In the genomic region with DNA sequence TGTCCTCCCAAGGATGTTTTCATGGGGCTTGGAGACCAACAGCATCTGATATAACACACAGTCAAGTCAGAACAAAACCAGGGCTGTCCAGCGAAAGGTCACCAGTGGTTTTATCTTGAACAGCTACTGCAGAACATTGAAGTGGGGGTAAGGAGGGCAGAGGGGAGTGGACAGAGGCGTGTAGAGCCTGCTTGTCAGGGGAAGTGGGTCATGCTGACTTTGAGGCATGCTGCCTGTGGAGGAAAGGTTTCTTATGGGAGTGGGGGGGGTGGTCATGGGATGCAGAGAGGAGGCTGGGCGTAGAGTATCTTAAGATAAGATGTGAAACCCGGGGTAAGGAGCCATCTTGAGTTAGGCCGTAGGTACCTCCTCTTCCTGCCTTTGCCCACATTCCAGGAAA, we compare ENCODE assay signal across 16 mouse cellular contexts. TPM values are rescaled to one million over a fixed set of nuclear protein-coding genes. Genes with fewer than 3 reads are reported as not detected.
DNase-seq lines count a peak whose midpoint lies in the region; ATAC-seq and TF ChIP-seq lines count a peak whose summit lies in the region.
"Had no signal": no experiment of that assay in that cellular context is flagged by ENCODE, and none has a peak within 500 bp of the region (broad histone marks: within the 10 kb centered on the region; RNA-seq: fewer than 3 reads in every experiment).

No protein-coding gene starts in this region.

- H3K4me3 ChIP-seq in spleen, adult 2 months (ENCODE audit: extremely low read depth, insufficient read depth, insufficient read length) = no peak overlapping the region
- H3K4me3 ChIP-seq in forebrain, embryonic 14.5 days (ENCODE audit: low read depth, low read length) = no peak overlapping the region
- H3K4me3 ChIP-seq: heart, embryonic 10.5 days; left cerebral cortex, adult 2 months; limb, embryonic 13.5 days; midbrain, embryonic 12.5 days had no signal

- no peaks in the 10 kb centered on the region for H3K36me3 ChIP-seq in spleen, adult 2 months (ENCODE audit: control insufficient read depth, insufficient read depth, low read length)
- no peaks in the 10 kb centered on the region for H3K36me3 ChIP-seq in forebrain, embryonic 14.5 days (ENCODE audit: control insufficient read depth, insufficient read depth, low read length)
- H3K36me3 ChIP-seq: heart, embryonic 10.5 days; limb, embryonic 13.5 days; midbrain, embryonic 12.5 days had no signal

- no peaks in the 10 kb centered on the region for H3K27me3 ChIP-seq in spleen, adult 2 months (ENCODE audit: control insufficient read depth, insufficient read depth, low read length)
- H3K27me3 ChIP-seq in forebrain, embryonic 14.5 days (replicated peaks; ENCODE audit: control insufficient read depth, insufficient read depth, low read length) = no peaks in the 10 kb centered on the region
- H3K27me3 ChIP-seq: limb, embryonic 13.5 days; midbrain, embryonic 12.5 days had no signal

- ATAC-seq in forebrain, embryonic 14.5 days = no peak
- ATAC-seq: inflammation-experienced regulatory T-cells, adult 6 months had no signal

- H3K4me2 ChIP-seq in forebrain, embryonic 14.5 days (ENCODE audit: low read length) = no peak overlapping the region
- H3K4me2 ChIP-seq: limb, embryonic 13.5 days; midbrain, embryonic 12.5 days had no signal

- H3K4me1 ChIP-seq in spleen, adult 2 months (ENCODE audit: control insufficient read depth, insufficient read depth, insufficient read length) = no peaks in the 10 kb centered on the region; the same call in 1 of the 2 replicates
- H3K4me1 ChIP-seq in forebrain, embryonic 14.5 days (ENCODE audit: control insufficient read depth, insufficient read depth, low read length) = no peaks in the 10 kb centered on the region
- H3K4me1 ChIP-seq: midbrain, embryonic 12.5 days had no signal

- no peak for TF ChIP-seq POLR2A in spleen, adult 2 months (IDR thresholded peaks at IDR 0.05; ENCODE audit: low read depth, low read length)

- no peak overlapping the region for H3K9ac ChIP-seq in forebrain, embryonic 14.5 days (ENCODE audit: low read length)
- H3K9ac ChIP-seq: limb, embryonic 13.5 days; midbrain, embryonic 12.5 days had no signal

- no peaks in the 10 kb centered on the region for H3K9me3 ChIP-seq in forebrain, embryonic 14.5 days (replicated peaks; ENCODE audit: control insufficient read depth, low read length)
- H3K9me3 ChIP-seq: heart, embryonic 10.5 days; limb, embryonic 13.5 days; midbrain, embryonic 12.5 days had no signal

- peak; percentile 33 for DNase-seq in kidney, adult 11 months
- no peak for DNase-seq in kidney, postnatal 10 days
- no peak for DNase-seq in spleen, adult 2 months (ENCODE audit: low read depth in 1 of 2, low spot score in 2 of 2)
- DNase-seq in spleen, adult 12 weeks (ENCODE audit: low spot score) = no peak
- DNase-seq in lung, postnatal 14 days = peak; percentile 21
- no peak for DNase-seq in heart, postnatal 4 days
- DNase-seq in adipocyte (ENCODE audit: low spot score) = no peak
- DNase-seq in forebrain, embryonic 14.5 days (ENCODE audit: low spot score) = no peak
- DNase-seq: cerebellum, adult 2 months; gastrocnemius, postnatal 25 days; spleen, adult 18-20 months had no signal

- H3K27ac ChIP-seq in spleen, adult 2 months (ENCODE audit: insufficient read depth, low read length) = peak overlapping the region; percentile 9; the same call in 1 of the 2 replicates
- H3K27ac ChIP-seq in forebrain, embryonic 14.5 days (ENCODE audit: low read depth, low read length) = no peak overlapping the region
- H3K27ac ChIP-seq: heart, embryonic 10.5 days; left cerebral cortex, adult 2 months; limb, embryonic 13.5 days; midbrain, embryonic 12.5 days had no signal

- 73% methylated on average over 5 of the region's 5 CpGs for WGBS in spleen, adult 2 months
- WGBS in forebrain, embryonic 14.5 days = 91% methylated on average over 5 of the region's 5 CpGs

- no peak for TF ChIP-seq CTCF in spleen, adult 2 months (IDR thresholded peaks at IDR 0.05; ENCODE audit: extremely low read depth, insufficient read depth, insufficient read length, insufficient replicate concordance)

RNA-seq across cellular contexts. Expression of gene Dock8, which starts 37.5 kb away (rescaled TPM):
- polyA plus RNA-seq in spleen, adult 2 months (2012; rRNA removed) = 36.6 and 47.5 TPM in 2 replicates
- 10 to 100 TPM; 11.4 to 13.9 TPM for total RNA-seq in heart, postnatal 4 days (2021)
- polyA plus RNA-seq in forebrain, embryonic 14.5 days (2014; fragmentation: Nextera tagmentation; extraction: Ambion mirVana) = 0.55 and 1.5 TPM in 2 replicates

Comparison
In these comparisons a context has a peak if more than half of its experiments do, and no peak if none do; other contexts are left out.
1. DNase-seq: peak in kidney, adult 11 months (single experiment) and lung, postnatal 14 days (single experiment); none in kidney, postnatal 10 days (single experiment), spleen, adult 2 months (0 of 2), spleen, adult 12 weeks (single experiment), heart, postnatal 4 days (single experiment), adipocyte (single experiment) and forebrain, embryonic 14.5 days (single experiment).
2. RNA of gene Dock8, which starts 37.5 kb away (polyA plus RNA-seq): 36.6 to 47.5 TPM in spleen, adult 2 months; 0.55 to 1.5 TPM in forebrain, embryonic 14.5 days; every median in the first group is over 10 times any median in the second.